Mouse (Mus musculus) liver, adult 2 months (tissue): Measurements from ENCODE around the gene Prmt9.
A peak's percentile ranks its signal among the peaks of the same experiment; 100 is the strongest.

Experiments
- CTCF ChIP-seq: fragments of 200-500 bp; IDR thresholded peaks from 2 replicates; pipeline ENCODE4 v1.5.1; 2011; ENCODE audit warnings: low read depth, low read length, control low read depth
- POLR2A ChIP-seq: fragments of 200-500 bp; IDR thresholded peaks from 2 replicates; pipeline ENCODE4 v1.6.1; 2011; ENCODE audit warnings: low read length, control low read depth; ENCODE audit not compliant: insufficient read depth; ENCODE audit errors: extremely low read depth

DNA sequence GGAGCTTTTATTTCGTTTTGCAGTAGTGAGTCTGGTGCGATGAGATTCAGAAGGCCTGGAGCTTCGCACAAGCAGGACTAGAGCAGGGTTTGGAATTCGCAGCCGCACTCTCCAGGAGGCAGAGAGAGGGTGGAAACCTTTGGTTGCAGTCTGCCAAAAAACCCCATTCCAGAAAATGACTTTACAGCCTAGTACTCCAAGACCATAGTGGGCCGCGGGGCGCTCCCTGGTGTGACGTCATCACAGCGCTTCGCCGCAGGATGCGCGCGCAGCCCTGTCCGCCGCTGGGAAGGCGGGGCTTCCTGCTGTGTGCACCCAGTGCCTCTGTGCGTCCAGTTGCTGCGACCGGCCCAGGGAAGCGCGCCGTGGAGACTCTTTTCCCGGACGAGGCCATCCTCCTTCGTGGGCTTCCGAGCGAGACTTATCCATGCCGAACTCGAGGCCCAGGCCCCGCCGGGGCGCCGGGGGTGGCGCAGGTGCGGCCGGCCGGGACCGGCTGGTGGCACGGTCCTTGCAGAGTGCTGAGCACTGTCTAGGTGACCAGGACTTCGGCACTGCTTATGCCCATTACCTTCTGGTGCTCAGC is at the start of gene Prmt9:
- no peak for TF ChIP-seq CTCF
- TF ChIP-seq POLR2A = peak; percentile 71; the same call in 1 of the 2 replicates
